Mouse (Mus musculus) ES-E14 (cell line): ENCODE results near the gene Hmcn2. TPM values are rescaled to one million over a fixed set of nuclear protein-coding genes. Genes with fewer than 3 reads are reported as not detected.

Experiments used
- DNase-seq: peaks from one replicate; pipeline ENCODE4 v3.0.0-alpha.2; 2013; ENCODE audit warnings: low read depth, low spot score
- H3K27ac ChIP-seq: 2 replicates; pipeline ENCODE4 v1.5.1; 2012; ENCODE audit warnings: low read depth, mild to moderate bottlenecking, low read length, moderate library complexity, mixed read lengths; ENCODE audit not compliant: poor library complexity, insufficient read depth, severe bottlenecking
- H3K36me3 ChIP-seq: 2 replicates; pipeline ENCODE4 v1.6.1; 2012; ENCODE audit warnings: mild to moderate bottlenecking, low read length, moderate library complexity, mixed read lengths; ENCODE audit not compliant: control insufficient read depth, poor library complexity, insufficient read depth, severe bottlenecking
- H3K4me1 ChIP-seq, 2 experiments: fragments of 150-350 bp in 1 of 2; sonication (generic) in 1 of 2; 2 replicates each; pipeline ENCODE4 v1.6.1; 2012; ENCODE audit warnings: low read length in 2 of 2, mild to moderate bottlenecking in 1 of 2, mixed read lengths in 1 of 2; ENCODE audit not compliant: control insufficient read depth in 2 of 2, insufficient read depth in 2 of 2, poor library complexity in 1 of 2
- H3K4me3 ChIP-seq, 2 experiments: fragments of 150-350 bp in 1 of 2; sonication (generic) in 1 of 2; 2 replicates each; pipeline ENCODE4 v1.5.1; 2012; ENCODE audit warnings: low read length in 2 of 2, low read depth in 1 of 2, mild to moderate bottlenecking in 1 of 2, mixed read lengths in 1 of 2; ENCODE audit not compliant: insufficient read depth in 1 of 2, poor library complexity in 1 of 2, severe bottlenecking in 1 of 2
- H3K9ac ChIP-seq: 2 replicates; pipeline ENCODE4 v1.6.1; 2012; ENCODE audit warnings: low read depth, mild to moderate bottlenecking, low read length, mixed read lengths; ENCODE audit not compliant: poor library complexity, insufficient read depth, severe bottlenecking
- H3K9me3 ChIP-seq: fragments of 150-350 bp; sonication (generic); 2 replicates; pipeline ENCODE4 v1.6.1; 2012; ENCODE audit warnings: low read depth, mild to moderate bottlenecking, low read length; ENCODE audit not compliant: control insufficient read depth, insufficient read depth
- CHD2 ChIP-seq: IDR thresholded peaks from 2 replicates; pipeline ENCODE4 v1.6.1; 2014; ENCODE audit warnings: mild to moderate bottlenecking, low read depth, low read length, inconsistent platforms
- HCFC1 ChIP-seq: IDR thresholded peaks from 2 replicates; pipeline ENCODE4 v1.6.1; 2012; ENCODE audit warnings: low read length, inconsistent platforms, borderline replicate concordance; ENCODE audit not compliant: insufficient read depth
- MAFK ChIP-seq: IDR thresholded peaks from 2 replicates; pipeline ENCODE4 v1.6.1; 2014; ENCODE audit warnings: mild to moderate bottlenecking, low read depth, low read length, inconsistent platforms; ENCODE audit not compliant: insufficient read depth
- ZC3H11A ChIP-seq: IDR thresholded peaks from 2 replicates; pipeline ENCODE4 v1.6.1; 2012; ENCODE audit warnings: low read depth, mild to moderate bottlenecking, inconsistent platforms, low read length, borderline replicate concordance
- ZNF384 ChIP-seq: IDR thresholded peaks from 2 replicates; pipeline ENCODE4 v1.6.1; 2012; ENCODE audit warnings: low read depth, low read length, inconsistent platforms
- in situ Hi-C, 2 experiments: fragments of 600-800 bp; cut with MboI; formaldehyde crosslinking; loops; one replicate each; pipeline ENCODE4 v1.15.1; 2025; ENCODE audit warnings: low sequenced_read_pairs in 2 of 2, inconsistent platforms in 1 of 2; ENCODE audit not compliant: unreplicated experiment in 2 of 2
- total RNA-seq: library from RNA; depleted of rRNA; stranded (reverse); fragments of 300-350 nt; gene quantifications from 2 replicates; pipeline ENCODE4 v1.2.3, GENCODE M21; 2012

Gene Hmcn2
- total RNA-seq, 1 experiment = 4.9 TPM

DNA sequence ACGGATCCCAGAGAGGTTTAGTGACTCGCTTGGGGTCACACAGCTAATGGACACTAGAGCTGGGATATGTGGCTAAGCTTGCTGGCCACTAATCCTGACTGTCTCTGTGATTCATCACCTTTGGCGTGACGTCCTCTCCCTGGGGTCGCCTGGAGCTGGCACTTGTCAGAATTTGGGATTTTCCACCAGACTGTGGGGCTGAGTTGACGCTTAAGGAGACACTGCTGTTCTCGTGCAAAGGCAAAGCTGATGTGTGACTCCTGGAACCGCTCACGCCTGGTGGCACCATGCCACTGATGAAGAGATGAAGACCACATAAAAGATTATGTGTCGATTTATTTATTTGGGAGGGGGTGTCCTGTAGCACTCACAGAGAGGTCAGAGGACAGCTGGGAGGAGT is 14.2 kb upstream of the Hmcn2 start:
- H3K36me3 ChIP-seq = no peaks in the 10 kb centered on the region
- TF ChIP-seq ZC3H11A (no peak), ZNF384 (no peak), MAFK (no peak), CHD2 (no peak)
- H3K9ac ChIP-seq = no peak overlapping the region
- in situ Hi-C loops = no loop called here
- H3K27ac ChIP-seq = no peak overlapping the region
- DNase-seq = no peak
- H3K4me1 ChIP-seq = peaks cover 5 to 22% of the 10 kb centered on the region in 2 experiments; a peak in 3 of 4 replicates
- H3K9me3 ChIP-seq = no peaks in the 10 kb centered on the region
- no peak overlapping the region for H3K4me3 ChIP-seq

- Histone ChIP-seq H3K9me3 (no peaks in the 10 kb centered on the region), H3K27ac (no peak overlapping the region), H3K4me1 (peaks cover 3 to 21% of the 10 kb centered on the region in 2 experiments; a peak in 3 of 4 replicates), H3K36me3 (no peaks in the 10 kb centered on the region), H3K9ac (no peak overlapping the region), H3K4me3 (no peak overlapping the region)
- TF ChIP-seq CHD2 = no peak
- TF ChIP-seq HCFC1 = no peak
- no peak for TF ChIP-seq MAFK
- TF ChIP-seq ZC3H11A = no peak
- TF ChIP-seq ZNF384 = no peak
- no peak for DNase-seq
- in situ Hi-C loops = no loop called here
These were observed 11.0 kb upstream of the Hmcn2 start for GRCm38 (mm10) chr2:31303177-31303576.

- peaks cover 0 to 17% of the 10 kb centered on the region in 2 experiments; a peak in 2 of 4 replicates for H3K4me1 ChIP-seq
- in situ Hi-C loops = no loop called here
These were observed 10.0 kb upstream of the Hmcn2 start for GRCm38 (mm10) chr2:31304191-31304590.

DNA sequence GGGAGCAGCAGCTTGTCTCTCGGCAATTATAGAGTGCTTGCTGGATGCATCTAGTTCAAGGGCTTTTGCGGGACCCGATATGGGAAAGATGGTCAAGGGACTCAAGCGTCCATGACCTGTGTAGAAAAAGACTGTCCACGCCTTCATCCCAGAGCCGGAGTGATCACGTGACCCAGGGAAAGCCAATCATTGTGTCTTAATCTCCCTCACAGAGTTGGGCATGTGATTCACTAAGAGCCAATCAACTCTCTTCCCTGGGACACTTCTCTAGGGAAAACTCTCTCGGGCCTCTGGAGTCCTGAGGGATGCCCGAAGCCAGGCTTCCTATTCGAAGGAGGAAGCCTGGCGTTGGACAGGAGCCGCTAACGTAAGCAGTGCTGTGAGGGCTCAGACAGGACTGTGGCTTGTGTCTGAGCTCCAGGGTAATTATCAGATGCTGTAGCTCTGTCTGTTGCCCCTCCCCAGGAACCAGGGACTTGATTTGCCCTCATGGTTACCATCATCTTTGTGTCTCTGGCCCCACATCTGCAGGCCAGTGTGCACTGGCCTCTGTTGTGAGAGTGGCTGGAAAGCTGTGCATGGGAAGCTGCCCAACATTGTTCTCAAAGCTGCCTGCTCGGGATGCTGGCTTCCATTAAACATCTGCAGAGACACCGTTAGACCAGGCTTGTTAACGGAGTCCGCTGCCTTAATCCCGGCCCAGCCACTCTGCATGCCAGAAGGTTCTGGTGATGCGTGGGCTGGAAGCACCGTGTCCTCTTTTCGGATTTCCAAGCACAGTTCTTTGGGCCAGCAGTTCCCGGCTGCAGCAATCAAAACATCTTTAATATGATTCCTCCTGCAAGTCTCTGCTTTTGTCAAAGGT is 9.2 kb upstream of the Hmcn2 start:
- Histone ChIP-seq H3K36me3 (no peaks in the 10 kb centered on the region), H3K4me3 (peak overlapping the region; percentile 36 to 47), H3K9ac (peak overlapping the region; percentile 69), H3K27ac (no peak overlapping the region), H3K4me1 (peaks cover 0 to 19% of the 10 kb centered on the region in 2 experiments; a peak in 2 of 4 replicates), H3K9me3 (no peaks in the 10 kb centered on the region)
- in situ Hi-C loops = no loop called here
- peak; percentile 74 for DNase-seq
- TF ChIP-seq ZC3H11A (no peak), CHD2 (no peak), ZNF384 (no peak), MAFK (no peak), HCFC1 (no peak)

More at GRCm38 (mm10) chr2:31304191-31304590, 10.0 kb upstream of the Hmcn2 start:
- no peak overlapping the region for H3K27ac ChIP-seq
- DNase-seq = no peak
- H3K4me3 ChIP-seq = no peak overlapping the region
- H3K36me3 ChIP-seq = no peaks in the 10 kb centered on the region
- no peak for TF ChIP-seq CHD2
- no peak for TF ChIP-seq MAFK
- TF ChIP-seq ZNF384 = no peak
- TF ChIP-seq ZC3H11A = no peak
- TF ChIP-seq HCFC1 = no peak
- no peaks in the 10 kb centered on the region for H3K9me3 ChIP-seq
- no peak overlapping the region; the same call in 1 of the 2 replicates for H3K9ac ChIP-seq
